Mouse (Mus musculus) CH12.LX (cell line): ENCODE measurements around the gene Slc48a1.

Experiments
- CHD2 ChIP-seq: IDR thresholded peaks from 2 replicates; pipeline ENCODE4 v1.6.1; 2011; ENCODE audit warnings: low read length, improper control_type of control experiment
- E2F4 ChIP-seq: IDR thresholded peaks from 2 replicates; pipeline ENCODE4 v1.6.1; 2011; ENCODE audit warnings: low read depth, low read length, improper control_type of control experiment; ENCODE audit not compliant: insufficient replicate concordance
- EP300 ChIP-seq: IDR thresholded peaks from 2 replicates; pipeline ENCODE4 v1.6.1; 2011; ENCODE audit warnings: low read length, improper control_type of control experiment
- HCFC1 ChIP-seq: IDR thresholded peaks from 2 replicates; pipeline ENCODE4 v1.6.1; 2012; ENCODE audit warnings: low read depth, mild to moderate bottlenecking, inconsistent platforms, low read length, improper control_type of control experiment
- NELFE ChIP-seq: IDR thresholded peaks from 2 replicates; pipeline ENCODE4 v1.6.1; 2011; ENCODE audit warnings: low read depth, low read length, improper control_type of control experiment
- SIN3A ChIP-seq: IDR thresholded peaks from 2 replicates; pipeline ENCODE4 v1.6.1; 2012; ENCODE audit warnings: low read length, improper control_type of control experiment, inconsistent platforms
- USF1 ChIP-seq: IDR thresholded peaks from 2 replicates; pipeline ENCODE4 v1.6.1; 2014; ENCODE audit warnings: low read depth, mild to moderate bottlenecking, inconsistent platforms, low read length, improper control_type of control experiment

DNA sequence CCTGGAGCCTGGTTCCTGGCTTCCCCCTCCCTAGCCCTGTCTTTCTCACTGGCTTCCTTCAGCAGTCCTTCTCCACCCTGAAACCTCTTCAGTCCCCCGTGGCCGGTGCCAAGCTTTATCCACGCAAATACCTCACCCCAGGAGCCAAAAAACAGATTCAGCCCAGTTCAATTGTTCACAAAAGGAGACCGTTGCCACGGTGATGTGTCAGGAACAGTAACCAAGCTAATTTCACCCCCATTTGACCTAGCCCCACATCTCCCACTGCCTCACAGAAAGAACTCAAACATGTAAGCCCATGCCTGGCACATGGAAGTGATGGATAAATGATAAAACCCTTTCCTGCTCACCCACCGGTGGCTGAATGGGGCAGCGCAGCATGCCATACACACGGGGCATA, 12.1 kb upstream of the Slc48a1 start:
- no peak for TF ChIP-seq NELFE
- TF ChIP-seq USF1, result no peak
- TF ChIP-seq EP300, result no peak
- no peak for TF ChIP-seq HCFC1
- TF ChIP-seq CHD2, result no peak
- TF ChIP-seq SIN3A, result no peak
- TF ChIP-seq E2F4, result no peak
